Mouse (Mus musculus) embryo, embryonic 11.5 days (tissue): Measurements from ENCODE around the gene Serpinb1a.

Source experiments
- DNase-seq: peaks from one replicate; pipeline ENCODE4 v3.0.0-alpha.2; 2012; ENCODE audit warnings: low read depth, low spot score

Gene Serpinb1a

DNA sequence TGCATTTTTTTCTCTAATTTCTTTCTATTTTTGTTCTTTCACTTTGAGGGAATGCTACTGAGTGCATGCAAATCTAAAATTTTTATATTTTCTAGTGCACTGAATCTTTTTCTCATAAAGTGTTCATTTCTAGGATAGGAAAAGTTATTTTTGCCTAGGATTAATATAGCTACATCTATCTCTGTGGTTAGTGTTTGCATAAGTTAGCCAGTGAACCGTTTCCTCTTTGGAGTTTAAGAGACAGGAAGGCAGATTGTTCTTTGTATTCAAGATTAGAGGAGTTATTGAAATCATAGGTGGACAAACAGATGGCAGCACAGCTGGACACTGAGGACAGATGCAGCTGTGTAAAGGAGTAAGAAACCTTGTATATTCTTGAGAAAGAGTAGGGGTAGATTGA is 11.7 kb downstream of the Serpinb1a start:
- DNase-seq, result no peak

GRCm38 (mm10) chr13:32834513-32834912 is 16.5 kb downstream of the Serpinb1a start:
- no peak for DNase-seq

- DNase-seq, result no peak
Measured at GRCm38 (mm10) chr13:32833237-32833636, 17.7 kb downstream of the Serpinb1a start.

- no peak for DNase-seq
Measured at GRCm38 (mm10) chr13:32832776-32833175, 18.2 kb downstream of the Serpinb1a start.

GRCm38 (mm10) chr13:32831505-32832273 is 19.3 kb downstream of the Serpinb1a start:
- DNase-seq, result no peak

GRCm38 (mm10) chr13:32828886-32829285 is 22.1 kb downstream of the Serpinb1a start:
- DNase-seq, result no peak

DNA sequence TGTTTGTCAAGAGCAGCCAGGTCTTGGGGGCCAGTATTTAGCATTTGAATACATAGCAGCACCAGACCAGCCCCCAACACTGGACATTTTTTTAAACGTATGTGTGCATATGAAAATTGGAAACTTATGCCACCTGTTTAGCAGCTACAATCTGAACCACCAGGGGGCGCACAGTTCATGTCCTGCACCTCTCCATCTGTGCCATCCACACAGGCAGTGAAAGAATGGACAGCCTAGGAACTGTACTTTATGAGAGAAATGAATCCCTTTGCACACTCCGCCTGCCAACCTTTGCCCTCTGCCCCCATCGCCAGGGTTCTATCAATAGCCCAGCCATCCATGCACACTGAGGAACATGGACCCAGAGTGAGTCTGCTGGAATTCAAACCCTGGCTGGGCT is 23.0 kb downstream of the Serpinb1a start:
- DNase-seq, result peak; percentile 24

DNA sequence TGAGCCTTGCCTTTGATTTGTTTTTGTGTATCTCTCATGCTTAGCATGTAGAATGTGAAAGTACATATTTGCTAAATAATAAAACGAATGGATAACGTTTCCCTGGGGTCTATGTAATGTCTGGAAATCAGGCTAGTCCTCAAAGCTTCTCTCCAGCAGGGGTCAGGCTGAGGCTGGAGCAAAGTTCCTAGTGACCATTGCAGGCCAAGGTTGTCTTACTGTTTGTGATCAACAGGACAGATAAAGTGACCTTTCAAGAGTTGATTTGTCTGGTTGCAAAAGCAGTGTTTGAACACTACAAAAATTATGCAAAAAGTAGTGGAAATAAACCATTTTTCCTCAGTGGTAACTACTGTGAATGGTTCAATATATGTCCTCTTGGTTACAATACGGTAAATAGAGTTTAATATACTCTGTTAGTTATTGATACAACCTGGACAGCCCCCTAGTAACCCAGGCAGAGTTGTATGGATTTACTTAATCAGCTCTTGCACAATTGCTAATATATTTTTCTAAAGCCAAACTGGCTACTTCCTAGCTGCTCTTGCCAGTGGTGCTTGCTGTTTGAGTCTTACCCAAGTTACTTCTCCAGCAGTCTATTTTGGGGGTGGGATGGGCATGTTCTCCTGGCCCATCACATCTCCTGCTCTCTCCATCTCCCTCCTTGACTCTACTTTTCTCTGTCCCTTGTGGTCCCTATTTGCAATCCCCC is 23.7 kb downstream of the Serpinb1a start:
- no peak for DNase-seq

DNA sequence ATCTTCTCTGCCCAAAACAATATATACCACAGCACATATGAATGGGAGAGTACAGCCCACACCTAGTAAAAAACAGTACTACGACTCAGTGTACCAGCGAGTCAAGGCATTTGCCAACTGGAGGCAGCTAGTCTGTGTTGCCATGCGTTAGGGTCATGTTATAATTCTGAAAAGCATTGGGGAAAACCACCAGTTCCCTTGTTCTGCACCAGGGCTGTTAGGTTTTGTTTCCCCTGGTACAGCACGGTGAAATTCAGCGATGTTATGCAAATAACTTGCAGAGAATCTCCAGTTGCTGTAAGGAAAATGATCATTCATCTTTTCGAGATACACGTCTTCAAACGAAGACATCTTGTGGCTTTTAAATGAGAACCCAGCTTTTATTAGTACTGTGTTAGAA is 25.4 kb downstream of the Serpinb1a start:
- DNase-seq, result no peak

GRCm38 (mm10) chr13:32824377-32825330 is 26.3 kb downstream of the Serpinb1a start:
- DNase-seq, result no peak

DNA sequence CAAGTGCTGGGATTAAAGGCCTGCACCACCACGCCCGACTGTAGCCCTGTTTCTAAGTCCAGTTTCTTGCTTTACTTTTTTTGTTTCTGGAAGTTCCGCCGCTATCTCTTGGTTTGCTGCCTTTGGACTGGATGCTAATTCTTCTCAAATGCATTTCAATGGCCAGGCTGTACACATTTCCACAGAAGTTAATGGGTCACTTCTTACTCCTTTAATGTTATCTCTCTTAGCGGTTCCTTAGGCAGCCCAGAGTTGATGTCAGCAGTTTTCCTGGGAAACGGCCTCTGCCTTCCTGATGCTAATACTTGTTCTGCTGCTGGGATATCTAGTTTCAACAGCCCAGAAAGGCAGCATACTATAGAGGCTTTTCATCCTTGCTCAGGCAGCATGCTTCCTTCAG is 27.9 kb downstream of the Serpinb1a start:
- DNase-seq, result no peak

DNA sequence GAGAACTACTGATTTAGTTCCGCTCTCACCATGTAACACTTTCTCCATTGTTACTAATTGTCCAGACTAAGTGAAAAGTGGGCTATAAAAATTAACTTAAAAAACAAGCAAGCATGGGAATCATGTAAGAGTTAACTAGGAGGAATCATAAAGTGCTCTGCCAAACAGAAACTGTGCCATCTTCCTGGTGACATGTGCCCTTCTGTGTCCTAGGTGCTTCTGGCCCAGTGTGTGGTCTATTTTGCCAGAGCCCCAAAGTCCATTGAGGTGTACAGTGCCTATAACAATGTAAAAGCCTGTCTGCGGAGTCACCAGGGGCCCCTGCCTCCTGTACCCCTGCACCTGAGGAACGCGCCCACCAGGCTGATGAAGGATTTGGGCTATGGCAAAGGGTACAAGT is 29.3 kb downstream of the Serpinb1a start:
- DNase-seq, result no peak

DNA sequence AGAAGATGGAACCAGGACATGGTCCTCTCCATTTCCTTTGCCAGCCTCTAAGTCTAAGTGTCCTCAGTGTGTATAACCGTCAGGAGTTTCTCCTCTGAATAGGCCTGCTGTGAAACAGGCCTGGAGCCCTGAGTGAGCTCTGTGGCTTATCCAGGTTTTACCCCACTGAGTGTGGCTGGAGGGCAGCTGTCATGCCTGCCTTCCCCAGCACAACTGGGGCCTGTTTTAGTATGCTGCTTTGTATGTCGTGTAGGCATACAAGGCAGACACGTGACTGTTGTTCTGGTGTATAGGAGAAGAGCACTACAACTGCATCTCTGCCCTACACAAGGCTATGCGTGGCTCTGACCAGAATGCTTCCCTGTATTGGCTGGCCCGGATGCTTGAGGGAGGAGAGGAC is 31.1 kb downstream of the Serpinb1a start:
- no peak for DNase-seq

GRCm38 (mm10) chr13:32819241-32819640 is 31.7 kb downstream of the Serpinb1a start:
- DNase-seq, result no peak

DNA sequence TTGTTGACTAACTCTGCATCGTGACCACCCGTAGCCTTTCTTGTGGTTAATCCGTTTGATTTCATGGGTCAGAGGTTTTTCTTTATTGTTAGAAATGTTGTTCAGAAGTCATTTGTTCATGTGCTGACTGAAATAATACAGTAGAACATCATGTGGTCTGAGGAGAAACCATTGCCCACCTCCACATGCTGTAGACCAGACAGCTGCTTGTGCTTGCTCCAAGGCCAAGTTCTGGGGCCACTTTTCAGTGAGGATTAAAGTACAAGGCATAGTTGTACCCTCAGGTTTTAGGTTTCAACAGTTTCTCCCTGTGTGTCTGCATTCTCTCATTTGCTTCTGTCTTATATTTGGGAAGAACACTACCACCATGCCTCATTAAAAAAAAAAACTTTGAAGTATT is 43.4 kb downstream of the Serpinb1a start:
- DNase-seq, result no peak

DNA sequence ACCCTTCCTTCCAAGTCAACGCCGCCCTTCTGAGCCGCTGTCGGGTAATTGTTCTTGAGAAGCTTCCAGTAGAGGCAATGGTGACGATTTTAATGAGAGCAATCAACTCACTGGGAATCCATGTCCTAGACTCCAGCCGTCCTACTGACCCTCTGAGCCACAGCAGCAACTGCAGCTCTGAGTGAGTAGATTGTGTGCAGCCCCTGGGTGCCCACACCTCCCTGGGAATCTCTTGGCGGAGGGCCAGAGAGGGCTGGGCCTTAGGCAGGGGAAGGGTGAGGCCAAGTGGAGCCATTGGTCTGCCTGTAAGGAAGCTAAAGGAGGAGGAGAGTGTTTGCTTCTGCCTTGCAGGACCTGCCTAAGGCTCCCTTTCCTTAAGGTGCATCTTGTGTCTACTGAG is 44.2 kb downstream of the Serpinb1a start:
- no peak for DNase-seq

DNA sequence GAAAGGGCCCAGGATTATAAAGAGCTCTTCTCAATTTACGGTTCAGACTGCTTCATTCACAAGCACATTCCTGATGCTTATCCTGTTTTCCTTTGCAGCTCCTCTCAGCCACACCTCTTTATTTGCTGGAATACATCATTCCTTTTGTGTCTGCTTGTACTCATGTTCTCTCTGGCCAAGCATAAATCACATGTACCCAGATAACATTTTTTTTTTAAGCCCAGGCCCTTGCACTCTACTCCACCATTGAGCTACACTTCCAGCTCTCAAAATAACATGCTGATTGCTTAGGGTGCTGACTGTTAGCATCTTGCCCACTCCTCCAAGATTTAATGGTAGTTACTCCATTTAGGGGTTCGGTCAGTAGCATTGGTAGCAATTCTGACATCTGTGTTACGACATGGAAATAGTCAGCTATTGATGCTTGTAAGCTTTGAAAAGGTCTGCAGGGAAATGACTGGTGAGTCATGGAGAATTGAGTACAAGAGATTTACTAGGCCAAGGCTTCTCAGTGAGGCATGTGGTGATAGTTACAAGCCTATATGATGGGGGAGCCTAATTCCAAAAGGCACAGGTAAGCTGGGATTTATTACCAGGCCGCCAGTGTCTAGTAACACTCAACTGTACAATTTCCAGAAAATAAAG is 47.2 kb downstream of the Serpinb1a start:
- no peak for DNase-seq

GRCm38 (mm10) chr13:32802259-32803081 is 48.5 kb downstream of the Serpinb1a start, which contains the start of gene D930007J09Rik:
Gene D930007J09Rik (minus strand): TSS chr13:32802849.
- peak; percentile 26 for DNase-seq

DNA sequence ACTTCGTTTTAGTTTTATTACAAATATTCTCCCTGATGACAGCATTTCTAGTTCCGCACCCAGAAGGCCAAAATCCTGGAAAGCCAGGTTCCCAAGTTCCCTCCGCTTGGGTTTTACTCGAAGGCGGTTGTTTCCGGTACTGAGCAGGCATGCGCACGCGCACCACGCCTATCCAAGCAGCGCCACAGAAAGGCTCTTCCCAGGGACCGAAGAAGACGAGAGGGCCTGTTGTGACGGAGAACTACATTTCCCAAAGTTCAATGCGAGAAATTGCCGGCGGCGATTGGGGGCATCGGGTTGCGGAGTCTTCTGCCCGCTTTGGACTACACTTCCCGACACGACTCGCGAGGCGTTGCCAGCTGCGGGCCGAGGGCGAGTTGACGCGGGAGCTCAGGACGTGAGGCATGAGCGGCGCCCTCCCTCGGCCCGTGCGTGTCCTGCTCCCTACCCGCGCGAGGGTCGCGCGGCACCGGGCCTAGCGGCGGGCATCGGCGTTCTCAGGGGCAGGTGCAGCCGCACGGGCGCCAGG is 49.2 kb downstream of the Serpinb1a start, which contains the start of gene Wrnip1:
Gene Wrnip1, plus strand, starts transcription at position 346 of the 529 bp plus-strand sequence.
- DNase-seq, result peak; percentile 98

DNA sequence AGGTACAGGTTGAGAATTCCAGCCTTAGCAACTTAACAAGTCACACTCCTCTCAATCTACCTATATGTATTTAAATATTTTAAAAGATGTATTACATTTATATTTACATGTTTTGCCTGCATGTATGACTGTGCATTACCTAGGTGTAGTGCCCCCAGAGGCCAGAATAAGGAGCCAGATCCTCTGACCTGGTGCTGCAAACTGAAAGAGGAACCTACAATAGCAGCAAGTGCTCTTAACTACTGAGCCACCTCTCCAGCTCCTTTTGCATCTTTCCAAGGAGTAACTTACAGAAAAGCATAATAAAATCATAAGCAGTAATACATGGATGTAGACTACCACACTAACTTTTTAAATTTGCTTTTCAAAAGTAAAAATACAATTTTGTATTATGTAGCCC is 50.1 kb downstream of the Serpinb1a start:
- no peak for DNase-seq
